Mouse (Mus musculus) kidney, adult 2 months (tissue): ENCODE measurements around the gene Cacna1c. TPM values are rescaled to one million over a fixed set of nuclear protein-coding genes. Genes with fewer than 3 reads are reported as not detected.
"Not testable (repeated sequence)": the region's sequence is repeated elsewhere in the genome, so short reads cannot be mapped to it uniquely, and the experiment has no call there.

Source experiments
- DNase-seq: peaks from one replicate; pipeline ENCODE4 v3.0.0; 2021
- H3K27ac ChIP-seq: fragments of 200-500 bp; 2 replicates; pipeline ENCODE4 v1.5.1; 2012; ENCODE audit warnings: low read depth, low read length, control low read depth, inconsistent platforms; ENCODE audit not compliant: insufficient read depth
- H3K27me3 ChIP-seq: fragments of 200-500 bp; replicated peaks from 2 replicates; pipeline ENCODE4 v1.6.1; 2012; ENCODE audit warnings: mild to moderate bottlenecking, moderate library complexity, low read length, inconsistent platforms; ENCODE audit not compliant: control insufficient read depth, insufficient read depth
- H3K36me3 ChIP-seq: fragments of 200-500 bp; 2 replicates; pipeline ENCODE4 v1.6.1; 2012; ENCODE audit warnings: mild to moderate bottlenecking, moderate library complexity, low read length, inconsistent platforms; ENCODE audit not compliant: control insufficient read depth, insufficient read depth
- H3K4me1 ChIP-seq: fragments of 200-500 bp; 2 replicates; pipeline ENCODE4 v1.6.1; 2011; ENCODE audit warnings: low read length; ENCODE audit not compliant: control insufficient read depth, insufficient read depth
- H3K4me3 ChIP-seq: fragments of 200-500 bp; 2 replicates; pipeline ENCODE4 v1.5.1; 2011; ENCODE audit warnings: mild to moderate bottlenecking, low read depth, low read length, control low read depth; ENCODE audit not compliant: insufficient read depth
- CTCF ChIP-seq: fragments of 200-500 bp; conservative IDR thresholded peaks from 2 replicates; pipeline ENCODE4 v1.5.1; 2011; ENCODE audit warnings: low read depth, mild to moderate bottlenecking, control low read depth, low read length, moderate library complexity, mixed read lengths; ENCODE audit not compliant: insufficient read depth, insufficient read length
- POLR2A ChIP-seq: fragments of 200-500 bp; IDR thresholded peaks from one replicate; pipeline ENCODE4 v1.6.1; 2011; ENCODE audit warnings: low read depth, low read length, control low read depth
- WGBS: fragments of 180-500 bp; shearing (Covaris S2); methylation state at CpG from one replicate; pipeline ENCODE4 v1.1.7; 2018; 5-methylcytosine and 5-hydroxymethylcytosine counted together
- polyA plus RNA-seq: library from polyadenylated mRNA; depleted of rRNA; stranded (reverse); fragments of >200 nt; gene quantifications from 2 replicates; pipeline ENCODE4 v1.2.3, GENCODE M21; 2012

Gene Cacna1c
- polyA plus RNA-seq, 1 experiment, result 0.99 TPM

DNA sequence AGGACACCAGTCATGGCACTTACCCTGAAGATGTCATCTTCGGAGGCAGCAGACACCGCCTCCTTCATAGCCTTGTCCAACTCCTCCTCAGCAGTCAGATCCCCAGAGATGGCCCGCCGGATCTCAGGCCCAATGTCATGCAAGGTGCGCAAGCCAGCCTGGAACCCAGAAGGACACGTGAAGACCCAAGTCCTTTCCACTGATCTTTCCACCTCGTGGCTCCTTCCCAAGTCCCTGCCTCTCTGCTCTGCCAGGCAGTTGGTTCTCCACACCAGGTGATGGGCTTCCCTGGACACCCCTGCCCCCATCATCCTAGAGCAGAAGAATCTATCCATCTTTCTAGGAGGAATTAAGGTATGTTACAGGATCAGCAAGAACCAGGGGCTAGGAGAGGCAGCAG is 592.4 kb downstream of the Cacna1c start:
- Histone ChIP-seq H3K27ac (no peak overlapping the region), H3K27me3 (no peaks in the 10 kb centered on the region), H3K36me3 (no peaks in the 10 kb centered on the region), H3K4me3 (no peak overlapping the region), H3K4me1 (no peaks in the 10 kb centered on the region)
- no peak for DNase-seq
- WGBS, result 91% methylated on average over 7 of the region's 7 CpGs
- TF ChIP-seq POLR2A (no peak), CTCF (no peak)

GRCm38 (mm10) chr6:118595681-118596055 is 600.5 kb downstream of the Cacna1c start:
- no peaks in the 10 kb centered on the region for H3K36me3 ChIP-seq
- H3K27ac ChIP-seq, result no peak overlapping the region
- no peak overlapping the region for H3K4me3 ChIP-seq
- H3K4me1 ChIP-seq, result no peaks in the 10 kb centered on the region
- no peak for DNase-seq
- TF ChIP-seq CTCF (no peak), POLR2A (no peak)
- 74% methylated on average over 9 of the region's 9 CpGs for WGBS
- H3K27me3 ChIP-seq, result no peaks in the 10 kb centered on the region

GRCm38 (mm10) chr6:118594833-118595680 is 601.2 kb downstream of the Cacna1c start:
- WGBS, result 76% methylated on average over 10 of the region's 10 CpGs
- no peaks in the 10 kb centered on the region for H3K4me1 ChIP-seq
- TF ChIP-seq CTCF, result no peak
- no peak for TF ChIP-seq POLR2A
- H3K36me3 ChIP-seq, result no peaks in the 10 kb centered on the region
- H3K27me3 ChIP-seq, result no peaks in the 10 kb centered on the region
- DNase-seq, result no peak
- no peak overlapping the region for H3K4me3 ChIP-seq
- no peak overlapping the region for H3K27ac ChIP-seq

- Histone ChIP-seq H3K4me1 (no peaks in the 10 kb centered on the region), H3K36me3 (no peaks in the 10 kb centered on the region), H3K27ac (no peak overlapping the region), H3K27me3 (no peaks in the 10 kb centered on the region), H3K4me3 (peak overlapping the region; percentile 54; the same call in 1 of the 2 replicates)
- no peak for DNase-seq
- TF ChIP-seq POLR2A, result no peak
- no peak for TF ChIP-seq CTCF
- WGBS, result 39% methylated on average over 10 of the region's 10 CpGs
These were observed 602.1 kb downstream of the Cacna1c start for GRCm38 (mm10) chr6:118594070-118594469.

DNA sequence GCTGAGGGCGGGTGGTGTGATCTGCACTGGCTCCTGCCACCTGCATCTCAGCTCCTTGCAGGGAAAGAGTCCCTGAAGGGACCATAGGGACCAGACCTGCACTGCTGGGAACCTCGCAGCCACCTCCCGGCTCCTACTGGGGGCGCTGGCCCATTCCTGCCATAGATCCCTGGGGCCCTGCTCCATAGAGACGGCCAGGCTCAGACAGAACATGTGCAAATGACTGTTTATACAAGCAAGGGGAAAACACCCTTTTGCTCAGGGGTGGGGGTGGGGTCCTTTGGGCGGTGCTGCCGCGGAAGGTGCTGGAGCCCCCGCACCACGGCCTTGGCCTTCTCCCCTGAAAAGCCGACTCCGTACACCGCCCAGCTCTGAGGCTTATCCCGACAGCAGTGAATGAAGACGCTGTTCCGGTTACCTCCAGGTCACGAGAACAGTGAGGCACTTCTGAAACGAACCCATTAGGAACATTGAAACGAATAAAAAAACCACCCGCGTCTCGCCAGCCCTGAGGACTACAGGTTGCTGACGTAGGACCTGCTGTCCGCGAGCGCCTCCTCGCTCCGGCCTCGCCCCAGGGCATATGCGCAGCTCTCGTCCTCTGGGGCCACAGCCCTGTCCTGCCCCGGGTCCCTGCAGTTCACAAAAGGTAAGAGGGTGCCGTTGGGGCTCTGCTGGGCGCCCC is 602.7 kb downstream of the Cacna1c start:
- peak overlapping the region; percentile 54 for H3K4me3 ChIP-seq
- 4% methylated on average over 34 of the region's 34 CpGs for WGBS
- no peaks in the 10 kb centered on the region for H3K27me3 ChIP-seq
- TF ChIP-seq POLR2A (no peak), CTCF (0 out of 2 replicates have a peak, but pooled peaks have one; percentile 19)
- H3K4me1 ChIP-seq, result no peaks in the 10 kb centered on the region
- DNase-seq, result peak; percentile 43
- H3K36me3 ChIP-seq, result no peaks in the 10 kb centered on the region
- H3K27ac ChIP-seq, result no peak overlapping the region

DNA sequence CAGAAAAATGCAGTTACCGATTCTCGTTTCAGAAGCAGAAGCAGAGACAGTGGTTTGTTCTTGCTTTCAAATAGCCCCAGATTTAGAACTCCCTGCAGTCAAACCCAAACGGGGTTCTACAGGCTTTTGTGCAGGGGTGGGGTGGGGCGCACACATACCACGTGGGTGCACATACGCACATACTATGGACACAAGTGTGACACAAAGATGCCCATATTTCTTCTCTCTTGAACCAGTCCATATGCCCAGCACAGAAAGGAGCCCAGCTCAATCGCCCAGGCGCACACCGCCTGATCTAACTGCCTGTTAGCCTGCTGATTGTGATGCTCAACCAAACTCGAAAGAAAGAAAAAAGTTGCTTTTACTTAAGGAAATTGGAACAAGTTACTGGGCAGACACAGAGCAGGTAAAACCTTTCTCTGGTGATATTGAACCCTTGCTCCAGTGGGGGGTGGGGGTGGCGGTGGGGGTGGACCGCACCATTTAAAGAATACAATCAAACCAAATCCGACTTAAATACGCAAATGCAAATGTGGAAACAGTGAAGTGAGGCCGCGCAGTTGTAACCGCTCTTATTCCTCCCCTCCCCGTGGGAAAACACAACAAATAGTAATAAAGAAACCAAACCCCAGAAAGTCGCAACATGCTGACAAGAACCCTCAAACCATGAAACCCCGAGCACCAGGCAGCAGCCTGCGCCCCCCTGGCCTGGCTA is 603.4 kb downstream of the Cacna1c start:
- no peaks in the 10 kb centered on the region for H3K36me3 ChIP-seq
- DNase-seq, result no peak
- WGBS, result 31% methylated on average over 21 of the region's 21 CpGs
- no peaks in the 10 kb centered on the region for H3K27me3 ChIP-seq
- no peak overlapping the region for H3K27ac ChIP-seq
- H3K4me1 ChIP-seq, result no peaks in the 10 kb centered on the region
- peak overlapping the region; percentile 54 for H3K4me3 ChIP-seq
- TF ChIP-seq POLR2A (no peak), CTCF (no peak)

DNA sequence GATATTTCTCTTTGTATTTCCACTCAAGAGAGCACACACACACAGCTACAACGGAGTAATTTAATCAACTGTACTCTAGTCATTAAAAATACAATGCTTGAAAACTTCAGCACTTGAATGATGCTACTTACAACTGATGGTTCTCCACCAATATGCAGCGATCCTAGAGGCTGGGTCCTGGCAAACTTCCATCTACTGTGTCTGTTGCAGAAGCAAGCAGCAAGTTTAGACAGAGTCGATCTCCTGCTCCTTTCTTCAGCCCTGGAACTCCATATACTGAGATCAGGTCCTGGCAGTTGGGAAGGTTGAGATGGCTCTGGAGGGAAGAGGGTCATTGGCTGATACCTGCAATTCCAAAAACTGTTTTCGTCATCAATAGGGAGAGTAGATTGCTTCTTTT is 617.5 kb downstream of the Cacna1c start:
- 78% methylated on average over 4 of the region's 4 CpGs for WGBS
- H3K36me3 ChIP-seq, H3K27ac ChIP-seq, H3K4me3 ChIP-seq, H3K27me3 ChIP-seq, DNase-seq, H3K4me1 ChIP-seq: not testable (repeated sequence)
